Mouse (Mus musculus) urinary bladder, postnatal 36 days (tissue): Measurements from ENCODE around the gene Dnah7c.

Source experiments
- DNase-seq, 2 experiments: peaks; one replicate each; pipeline ENCODE4 v3.0.0; 2022; ENCODE audit warnings: low spot score in 2 of 2, mixed read lengths in 1 of 2

The Dnah7c gene

GRCm38 (mm10) chr1:46854036-46854900 lies 428.9 kb downstream of the Dnah7c start:
- peak; percentile 18 to 84 for DNase-seq

DNA sequence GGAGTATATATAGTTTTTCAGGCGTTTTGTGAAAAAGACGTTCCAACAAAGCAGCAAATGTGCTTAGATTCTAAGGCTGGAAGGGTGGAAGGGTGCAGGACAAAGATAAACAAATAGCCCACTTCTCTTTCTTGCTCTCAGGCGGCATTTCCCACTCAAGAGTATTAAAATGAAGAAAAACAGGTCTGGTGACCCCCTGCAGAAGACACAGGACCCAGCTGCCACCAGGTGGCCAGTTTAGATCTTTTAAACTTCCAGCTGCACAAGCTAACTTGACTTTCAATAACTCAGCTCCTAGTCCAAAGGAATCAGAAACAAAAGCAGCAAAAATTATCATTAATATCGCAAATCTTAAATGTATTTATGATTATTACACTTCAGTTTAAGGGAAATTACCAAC lies 431.1 kb downstream of the Dnah7c start:
- DNase-seq = no peak
